Mouse (Mus musculus) stomach, embryonic 14.5 days (tissue): ENCODE measurements around the gene Clstn2. TPM values are rescaled to one million over a fixed set of nuclear protein-coding genes. Genes with fewer than 3 reads are reported as not detected.
A peak's percentile ranks its signal among the peaks of the same experiment; 100 is the strongest.

Experiments
- ATAC-seq: fragments of 200-750 bp; cut with Nextera tagmentation; 2 replicates; pipeline ENCODE4 v1.8.0; 2017; ENCODE audit warnings: low read depth, moderate TSS enrichment; ENCODE audit not compliant: insufficient number of reproducible peaks, insufficient read depth, low FRiP score
- H3K27ac ChIP-seq: fragments of 300-500 bp; sonication (generic); 2 replicates; pipeline ENCODE4 v1.5.1; 2014; ENCODE audit warnings: mild to moderate bottlenecking, low read length, moderate library complexity, mixed read lengths
- H3K27me3 ChIP-seq: fragments of 300-500 bp; sonication (generic); 2 replicates; pipeline ENCODE4 v1.6.1; 2014; ENCODE audit warnings: low read length, control low read depth, mixed read lengths; ENCODE audit not compliant: control insufficient read depth, insufficient read depth
- H3K36me3 ChIP-seq: fragments of 300-500 bp; sonication (generic); 2 replicates; pipeline ENCODE4 v1.6.1; 2014; ENCODE audit warnings: mild to moderate bottlenecking, control low read depth, low read length, moderate library complexity, mixed read lengths; ENCODE audit not compliant: control insufficient read depth, insufficient read depth
- H3K4me1 ChIP-seq: fragments of 300-500 bp; sonication (generic); 2 replicates; pipeline ENCODE4 v1.6.1; 2014; ENCODE audit warnings: low read length, control low read depth, mixed read lengths; ENCODE audit not compliant: control insufficient read depth, insufficient read depth
- H3K4me2 ChIP-seq: fragments of 300-500 bp; sonication (generic); replicated peaks from 2 replicates; pipeline ENCODE4 v1.6.1; 2014; ENCODE audit warnings: low read depth, low read length, control low read depth
- H3K4me3 ChIP-seq: fragments of 300-500 bp; sonication (generic); 2 replicates; pipeline ENCODE4 v1.5.1; 2014; ENCODE audit warnings: low read depth, low read length, control low read depth
- H3K9ac ChIP-seq: fragments of 300-500 bp; sonication (generic); replicated peaks from 2 replicates; pipeline ENCODE4 v1.6.1; 2014; ENCODE audit warnings: low read depth, mild to moderate bottlenecking, control low read depth, low read length, moderate library complexity, mixed read lengths
- H3K9me3 ChIP-seq: fragments of 300-500 bp; sonication (generic); 2 replicates; pipeline ENCODE4 v1.6.1; 2016; ENCODE audit warnings: low read depth, low read length, control low read depth; ENCODE audit not compliant: control insufficient read depth
- WGBS: fragments of 180-500 bp; shearing (Covaris S2); extraction: QIAGEN DNeasy Blood & Tissue Kit; methylation state at CpG from one replicate; pipeline ENCODE4 v1.1.7; 2014; 5-methylcytosine and 5-hydroxymethylcytosine counted together
- polyA plus RNA-seq: library from polyadenylated mRNA; unstranded; fragments of >200 nt; fragmentation: Nextera tagmentation; extraction: Ambion mirVana; gene quantifications from 2 replicates; pipeline ENCODE4 v1.2.1, GENCODE M21; 2014

The Clstn2 gene
- polyA plus RNA-seq, 1 experiment from 2014 or later: 2.0 TPM

DNA sequence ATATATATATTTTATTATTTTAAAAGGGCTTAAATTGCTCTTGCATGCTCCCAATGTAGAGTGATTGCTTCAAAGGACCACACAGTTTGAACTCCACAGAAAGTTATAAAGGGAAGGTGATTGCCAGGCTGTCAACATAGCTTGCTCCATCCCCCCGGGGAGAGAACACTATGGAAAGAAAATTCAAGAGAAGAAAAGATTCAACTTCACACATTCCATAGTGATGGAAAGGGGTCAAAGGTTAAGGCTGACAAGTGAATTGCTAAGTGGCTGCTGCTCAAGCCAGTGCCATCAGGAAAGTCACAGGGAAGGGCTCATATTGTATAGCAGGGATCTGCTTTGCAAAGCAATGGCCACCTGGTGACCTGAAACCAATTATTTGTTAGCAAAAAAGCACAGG, 360.8 kb downstream of the Clstn2 start:
- WGBS: 16% methylated on average over 1 of the region's 1 CpGs
- Histone ChIP-seq H3K4me2 (no peak overlapping the region), H3K9ac (no peak overlapping the region), H3K36me3 (no peaks in the 10 kb centered on the region), H3K9me3 (no peaks in the 10 kb centered on the region), H3K27me3 (no peaks in the 10 kb centered on the region), H3K4me3 (no peak overlapping the region), H3K27ac (no peak overlapping the region), H3K4me1 (no peaks in the 10 kb centered on the region)
- ATAC-seq: no peak

DNA sequence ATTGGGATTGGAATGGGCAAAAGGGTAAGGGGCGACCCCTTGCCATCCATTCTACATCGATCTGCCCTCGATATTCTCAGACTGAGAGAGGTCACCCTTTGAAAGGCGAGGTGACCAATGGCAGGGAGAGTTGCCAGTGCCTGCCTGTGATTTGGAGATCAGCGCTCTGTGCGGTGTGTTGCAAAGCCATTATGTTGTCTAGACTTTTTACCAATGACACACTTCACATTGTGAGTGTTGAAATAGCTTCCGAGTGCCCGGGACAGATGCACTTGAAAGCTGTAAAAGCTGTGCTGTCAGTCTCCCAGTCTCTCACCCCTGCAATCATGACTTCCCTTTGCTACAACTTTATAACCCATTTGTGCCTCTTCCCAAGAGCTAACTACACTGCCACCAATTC, 362.3 kb downstream of the Clstn2 start:
- Histone ChIP-seq H3K4me1 (no peaks in the 10 kb centered on the region), H3K36me3 (no peaks in the 10 kb centered on the region), H3K9ac (no peak overlapping the region), H3K27ac (no peak overlapping the region), H3K9me3 (no peaks in the 10 kb centered on the region), H3K4me3 (no peak overlapping the region), H3K4me2 (no peak overlapping the region), H3K27me3 (no peaks in the 10 kb centered on the region)
- ATAC-seq: no peak
- WGBS: 85% methylated on average over 8 of the region's 8 CpGs

DNA sequence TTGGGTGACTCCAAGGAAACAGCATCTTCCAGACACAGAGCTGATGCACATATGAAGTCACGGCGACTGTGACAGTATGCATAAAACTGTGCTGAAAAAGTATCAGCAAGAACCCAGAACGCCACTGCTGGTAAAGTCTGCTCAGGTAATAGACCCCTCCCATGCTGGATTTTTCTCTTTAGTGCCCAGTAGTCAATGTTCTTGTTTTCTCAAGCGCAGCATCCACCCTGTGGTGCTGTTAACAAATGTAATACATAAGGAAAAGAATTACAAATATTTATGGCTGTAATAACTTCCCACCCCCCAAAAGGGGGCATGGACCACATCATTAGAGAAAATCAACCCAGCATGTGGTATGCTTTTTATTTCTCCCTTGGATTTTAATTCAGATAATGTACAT, 372.0 kb downstream of the Clstn2 start:
- Histone ChIP-seq H3K9ac (no peak overlapping the region), H3K4me2 (no peak overlapping the region), H3K27ac (no peak overlapping the region), H3K9me3 (no peaks in the 10 kb centered on the region), H3K36me3 (no peaks in the 10 kb centered on the region), H3K4me1 (no peaks in the 10 kb centered on the region), H3K27me3 (no peaks in the 10 kb centered on the region), H3K4me3 (no peak overlapping the region)
- WGBS: 90% methylated on average over 4 of the region's 4 CpGs
- ATAC-seq: no peak

DNA sequence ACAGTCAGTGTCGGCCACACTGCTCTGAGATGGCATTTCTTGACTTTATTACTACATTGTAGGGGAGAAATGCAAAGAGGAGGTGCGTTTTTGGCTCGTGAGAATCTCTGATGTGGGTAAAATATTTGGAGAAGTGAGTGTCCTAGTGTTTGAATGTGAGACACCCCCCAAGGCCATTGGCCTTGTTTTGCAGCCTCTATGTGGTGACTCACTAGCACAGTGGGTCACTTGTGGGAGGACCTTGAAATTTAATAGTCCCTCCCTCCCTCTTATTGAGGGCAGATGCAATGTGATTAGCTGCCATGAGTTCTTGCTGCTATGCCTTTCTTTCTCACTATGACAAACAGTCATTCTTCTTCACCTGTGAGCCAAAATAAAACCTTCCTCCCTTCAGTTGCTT, 374.2 kb downstream of the Clstn2 start:
- Histone ChIP-seq H3K27me3 (no peaks in the 10 kb centered on the region), H3K36me3 (no peaks in the 10 kb centered on the region), H3K4me2 (no peak overlapping the region), H3K27ac (no peak overlapping the region), H3K4me1 (no peaks in the 10 kb centered on the region), H3K9ac (no peak overlapping the region), H3K9me3 (no peaks in the 10 kb centered on the region), H3K4me3 (no peak overlapping the region)
- no peak for ATAC-seq
- 89% methylated on average over 3 of the region's 3 CpGs for WGBS

DNA sequence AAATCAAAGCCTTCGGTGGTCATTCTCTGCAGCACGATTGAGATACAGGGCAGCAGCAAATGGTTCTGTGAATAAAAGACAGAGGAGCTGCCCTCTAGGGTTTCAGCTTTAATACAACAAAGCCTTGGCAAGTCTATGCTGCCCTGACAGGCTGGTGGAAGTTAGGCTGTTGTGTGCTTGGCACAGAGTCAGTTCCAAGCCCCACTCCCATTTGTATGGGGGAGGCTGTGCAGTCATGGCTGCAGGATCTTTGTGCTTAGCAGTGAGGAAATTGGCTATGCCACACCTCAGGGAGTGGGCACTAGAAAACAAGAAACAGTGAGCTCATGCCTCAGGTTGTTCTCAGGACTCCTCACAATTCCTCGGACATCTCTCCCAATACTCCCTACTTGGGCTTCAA, 384.6 kb downstream of the Clstn2 start:
- no peaks in the 10 kb centered on the region for H3K4me1 ChIP-seq
- no peak overlapping the region for H3K27ac ChIP-seq
- no peaks in the 10 kb centered on the region for H3K9me3 ChIP-seq
- no peak overlapping the region for H3K4me3 ChIP-seq
- no peaks in the 10 kb centered on the region for H3K27me3 ChIP-seq
- 84% methylated on average over 3 of the region's 3 CpGs for WGBS
- H3K9ac ChIP-seq: no peak overlapping the region
- H3K4me2 ChIP-seq: no peak overlapping the region
- no peaks in the 10 kb centered on the region for H3K36me3 ChIP-seq
- 0 out of 2 replicates have a peak, but pooled peaks have one; percentile 18 for ATAC-seq

DNA sequence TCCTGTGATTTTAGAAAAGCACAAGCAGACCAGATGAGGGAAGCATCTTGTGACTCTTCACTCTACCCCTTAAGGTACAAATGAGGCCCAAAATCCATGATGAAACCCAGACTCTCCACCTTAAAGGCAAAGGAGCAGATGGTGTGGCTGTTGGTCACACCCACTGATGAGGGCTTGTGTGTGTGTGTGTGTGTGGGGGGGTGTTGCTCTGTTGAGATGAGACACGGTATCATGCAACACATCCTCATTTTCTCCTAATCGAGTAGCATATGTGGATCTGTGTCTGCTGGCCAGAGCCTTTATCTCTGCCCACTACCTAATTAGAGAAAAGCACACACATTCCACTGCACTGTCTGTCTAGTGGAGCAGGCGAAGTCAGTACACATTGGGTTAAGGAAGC, 387.2 kb downstream of the Clstn2 start:
- Histone ChIP-seq H3K4me3 (no peak overlapping the region), H3K9ac (no peak overlapping the region), H3K27me3 (no peaks in the 10 kb centered on the region), H3K36me3 (no peaks in the 10 kb centered on the region), H3K9me3 (no peaks in the 10 kb centered on the region), H3K4me1 (no peaks in the 10 kb centered on the region), H3K27ac (no peak overlapping the region), H3K4me2 (no peak overlapping the region)
- 83% methylated on average over 3 of the region's 3 CpGs for WGBS
- no peak for ATAC-seq

DNA sequence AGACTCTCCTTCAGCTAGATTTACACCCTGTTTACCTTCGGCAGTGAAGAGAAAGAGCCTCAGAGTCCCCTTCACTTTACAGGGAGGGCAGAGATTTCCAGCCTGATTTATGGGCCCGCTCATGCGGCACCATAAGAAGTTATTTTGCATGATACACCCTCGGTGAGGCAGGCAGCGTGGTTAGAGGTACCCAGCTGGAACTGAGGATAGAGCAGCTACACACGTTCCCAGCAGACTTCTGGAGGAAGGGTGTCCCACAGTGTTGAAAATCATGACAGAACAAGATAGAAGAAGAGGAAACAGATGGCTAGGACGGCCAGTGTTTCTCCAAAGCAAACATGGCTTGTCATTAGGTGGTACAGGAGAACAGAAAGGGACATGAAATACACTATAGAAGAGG, 390.6 kb downstream of the Clstn2 start:
- Histone ChIP-seq H3K4me3 (no peak overlapping the region), H3K9me3 (no peaks in the 10 kb centered on the region), H3K27ac (no peak overlapping the region), H3K36me3 (no peaks in the 10 kb centered on the region), H3K27me3 (no peaks in the 10 kb centered on the region), H3K4me2 (no peak overlapping the region), H3K9ac (no peak overlapping the region), H3K4me1 (no peaks in the 10 kb centered on the region)
- no peak for ATAC-seq
- 44% methylated on average over 7 of the region's 7 CpGs for WGBS

DNA sequence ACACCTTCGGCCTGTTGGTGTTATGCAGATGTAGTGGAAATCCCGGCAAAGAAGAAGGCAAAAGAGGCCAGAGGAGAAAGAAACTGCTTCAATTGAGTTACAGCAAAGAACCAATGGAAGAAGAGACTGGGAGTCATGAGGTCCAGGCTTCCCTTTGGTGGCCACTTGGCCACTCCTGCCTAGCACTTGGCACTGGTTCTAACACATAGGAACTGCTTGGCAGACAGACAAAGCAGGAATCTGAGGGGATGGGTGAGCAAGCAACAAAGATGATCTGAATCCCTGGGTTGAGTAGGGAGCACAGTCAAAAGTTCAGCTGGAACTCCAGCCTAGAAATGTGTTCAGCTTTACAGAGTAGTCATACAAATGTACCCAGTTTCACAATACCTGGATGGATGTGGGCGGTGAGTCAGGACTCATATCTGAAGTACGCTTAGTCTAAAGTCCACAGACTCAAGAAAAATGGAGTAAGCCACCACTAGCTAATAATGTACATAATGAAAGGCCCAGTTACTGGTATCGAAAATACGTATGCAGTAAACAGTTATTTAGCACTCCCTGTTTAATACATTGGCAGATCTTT, 392.9 kb downstream of the Clstn2 start:
- no peak for ATAC-seq
- 84% methylated on average over 6 of the region's 6 CpGs for WGBS
- Histone ChIP-seq H3K27ac (no peak overlapping the region), H3K4me2 (no peak overlapping the region), H3K4me3 (no peak overlapping the region), H3K36me3 (no peaks in the 10 kb centered on the region), H3K4me1 (no peaks in the 10 kb centered on the region), H3K9ac (no peak overlapping the region), H3K9me3 (no peaks in the 10 kb centered on the region), H3K27me3 (no peaks in the 10 kb centered on the region)

DNA sequence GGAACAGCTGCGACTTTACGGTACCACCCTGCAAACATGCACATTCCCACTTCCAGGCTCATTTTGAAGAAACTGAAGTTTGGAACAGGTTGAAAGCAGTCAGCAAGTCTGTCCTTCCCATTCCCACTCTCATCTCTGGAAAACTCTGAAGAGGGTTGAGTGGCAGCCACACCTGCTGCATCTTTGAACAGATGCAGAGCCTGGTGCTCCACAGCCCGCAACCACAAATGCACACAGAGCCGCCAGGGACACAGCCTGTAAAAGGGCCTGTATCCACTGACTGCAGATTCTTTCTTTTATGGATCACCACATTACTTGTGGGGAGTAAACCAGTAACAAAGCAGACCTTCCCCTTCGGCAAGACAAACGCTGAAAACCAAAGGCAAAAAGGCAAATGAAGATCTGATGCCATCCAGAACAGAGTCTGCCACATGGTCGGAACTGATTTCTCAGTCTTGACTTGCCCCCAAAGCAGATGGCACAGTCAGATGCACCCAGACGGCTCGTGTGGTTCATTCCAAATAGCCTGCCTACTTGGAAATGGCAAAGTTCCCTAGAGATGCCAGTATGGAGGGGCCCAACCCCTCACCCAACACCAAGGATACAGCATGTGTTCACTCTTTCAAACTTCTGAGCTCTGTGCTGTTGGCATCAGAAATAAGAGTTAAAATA, 394.2 kb downstream of the Clstn2 start:
- H3K9ac ChIP-seq: no peak overlapping the region
- H3K4me3 ChIP-seq: no peak overlapping the region
- ATAC-seq: no peak
- no peaks in the 10 kb centered on the region for H3K4me1 ChIP-seq
- WGBS: 94% methylated on average over 9 of the region's 9 CpGs
- H3K4me2 ChIP-seq: no peak overlapping the region
- H3K27ac ChIP-seq: no peak overlapping the region
- H3K36me3 ChIP-seq: no peaks in the 10 kb centered on the region
- no peaks in the 10 kb centered on the region for H3K9me3 ChIP-seq
- H3K27me3 ChIP-seq: no peaks in the 10 kb centered on the region
